Mouse (Mus musculus) hindbrain, embryonic 16.5 days (tissue): ENCODE results near the gene Marcksl1. TPM values are rescaled to one million over a fixed set of nuclear protein-coding genes. Genes with fewer than 3 reads are reported as not detected.
"Not testable (repeated sequence)": the region's sequence is repeated elsewhere in the genome, so short reads cannot be mapped to it uniquely, and the experiment has no call there.

Source experiments
- ATAC-seq: fragments of 200-750 bp; cut with Nextera tagmentation; 2 replicates; pipeline ENCODE4 v1.8.0; 2017; ENCODE audit warnings: moderate TSS enrichment, moderate library complexity
- H3K27ac ChIP-seq: fragments of 300-500 bp; sonication (generic); 2 replicates; pipeline ENCODE4 v1.5.1; 2014; ENCODE audit warnings: low read depth, mild to moderate bottlenecking, control low read depth, low read length, moderate library complexity
- H3K27me3 ChIP-seq: fragments of 300-500 bp; sonication (generic); replicated peaks from 2 replicates; pipeline ENCODE4 v1.6.1; 2014; ENCODE audit warnings: low read length; ENCODE audit not compliant: control insufficient read depth, insufficient read depth
- H3K36me3 ChIP-seq: fragments of 300-500 bp; sonication (generic); 2 replicates; pipeline ENCODE4 v1.6.1; 2014; ENCODE audit warnings: mild to moderate bottlenecking, low read length, moderate library complexity, mixed read lengths; ENCODE audit not compliant: control insufficient read depth, insufficient read depth
- H3K4me1 ChIP-seq: fragments of 300-500 bp; sonication (generic); 2 replicates; pipeline ENCODE4 v1.6.1; 2014; ENCODE audit warnings: low read depth, low read length; ENCODE audit not compliant: control insufficient read depth, insufficient read depth
- H3K4me2 ChIP-seq: fragments of 300-500 bp; sonication (generic); 2 replicates; pipeline ENCODE4 v1.6.1; 2014; ENCODE audit warnings: mild to moderate bottlenecking, low read length, control low read depth, moderate library complexity
- H3K4me3 ChIP-seq: fragments of 300-500 bp; sonication (generic); 2 replicates; pipeline ENCODE4 v1.5.1; 2014; ENCODE audit warnings: mild to moderate bottlenecking, low read length, control low read depth, moderate library complexity
- H3K9ac ChIP-seq: fragments of 300-500 bp; sonication (generic); 2 replicates; pipeline ENCODE4 v1.6.1; 2014; ENCODE audit warnings: low read depth, mild to moderate bottlenecking, control low read depth, low read length, moderate library complexity
- H3K9me3 ChIP-seq: fragments of 300-500 bp; sonication (generic); 2 replicates; pipeline ENCODE4 v1.6.1; 2014; ENCODE audit warnings: mild to moderate bottlenecking, low read length, moderate library complexity; ENCODE audit not compliant: control insufficient read depth
- WGBS: fragments of 180-500 bp; shearing (Covaris S2); extraction: QIAGEN DNeasy Blood & Tissue Kit; methylation state at CpG from one replicate; pipeline ENCODE4 v1.1.7; 2014; 5-methylcytosine and 5-hydroxymethylcytosine counted together
- polyA plus RNA-seq: library from polyadenylated mRNA; unstranded; fragments of >200 nt; fragmentation: Nextera tagmentation; extraction: Ambion mirVana; gene quantifications from 2 replicates; pipeline ENCODE4 v1.2.1, GENCODE M21; 2015

The Marcksl1 gene
- polyA plus RNA-seq, 1 experiment from 2014 or later, result 1,575 TPM

GRCm38 (mm10) chr4:129525338-129525737, 12.0 kb downstream of the Marcksl1 start:
- no peak overlapping the region for H3K4me2 ChIP-seq
- H3K36me3 ChIP-seq, result peaks cover 34% of the 10 kb centered on the region
- H3K27ac ChIP-seq, result no peak overlapping the region
- H3K27me3 ChIP-seq, result no peaks in the 10 kb centered on the region
- no peak for ATAC-seq
- no peak overlapping the region for H3K4me3 ChIP-seq
- no peak overlapping the region for H3K9ac ChIP-seq
- no peaks in the 10 kb centered on the region for H3K9me3 ChIP-seq
- 97% methylated on average over 5 of the region's 5 CpGs for WGBS
- H3K4me1 ChIP-seq, result no peaks in the 10 kb centered on the region

GRCm38 (mm10) chr4:129525889-129526288, 12.5 kb downstream of the Marcksl1 start:
- no peak for ATAC-seq
- Histone ChIP-seq H3K27ac (no peak overlapping the region), H3K27me3 (no peaks in the 10 kb centered on the region), H3K4me1 (no peaks in the 10 kb centered on the region), H3K36me3 (peaks cover 30% of the 10 kb centered on the region), H3K4me2 (no peak overlapping the region), H3K4me3 (no peak overlapping the region), H3K9ac (no peak overlapping the region), H3K9me3 (no peaks in the 10 kb centered on the region)
- WGBS, result 80% methylated on average over 3 of the region's 3 CpGs

DNA sequence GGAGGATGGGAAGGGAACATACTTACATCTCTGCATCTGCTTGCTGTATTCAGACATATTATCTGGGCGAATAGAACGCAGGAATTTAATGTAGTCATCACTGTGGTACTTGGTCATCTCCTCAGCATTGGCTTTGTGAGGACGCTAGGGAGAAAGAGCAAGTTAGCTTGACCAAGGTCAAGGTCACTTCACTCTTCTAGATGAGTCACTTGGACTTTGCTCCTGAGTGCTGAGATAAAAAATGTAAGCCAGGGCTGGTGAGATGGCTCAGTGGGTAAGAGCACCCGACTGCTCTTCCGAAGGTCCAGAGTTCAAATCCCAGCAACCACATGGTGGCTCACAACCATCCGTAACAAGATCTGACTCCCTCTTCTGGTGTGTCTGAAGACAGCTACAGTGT, 15.5 kb downstream of the Marcksl1 start:
- not testable (repeated sequence) for H3K27ac ChIP-seq, H3K4me1 ChIP-seq, H3K27me3 ChIP-seq, ATAC-seq, H3K4me3 ChIP-seq, H3K4me2 ChIP-seq, H3K9me3 ChIP-seq, H3K9ac ChIP-seq
- 96% methylated on average over 5 of the region's 6 CpGs for WGBS
- H3K36me3 ChIP-seq, result peaks cover 18% of the 10 kb centered on the region

DNA sequence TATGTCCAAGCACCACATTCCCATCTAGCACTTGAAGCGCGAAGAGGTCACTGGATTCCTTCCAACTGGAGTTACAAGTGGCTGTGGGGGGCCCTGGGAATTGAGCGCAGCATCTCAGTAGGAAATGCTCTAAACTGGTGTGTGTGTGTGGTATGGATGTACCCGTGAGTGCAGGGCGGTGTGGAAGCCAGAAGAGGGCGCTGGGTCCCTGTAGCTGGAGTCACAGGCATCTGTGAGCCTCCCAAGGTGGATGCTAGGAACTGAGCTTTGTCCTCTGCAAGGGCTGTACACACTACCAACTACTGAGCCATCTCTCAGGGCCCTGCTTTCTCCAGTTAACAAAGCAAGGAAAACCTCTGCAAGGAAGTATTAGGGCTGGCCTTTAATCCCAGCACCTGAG, 26.6 kb downstream of the Marcksl1 start:
- Histone ChIP-seq H3K4me2 (no peak overlapping the region), H3K4me3 (no peak overlapping the region), H3K4me1 (peaks cover 8% of the 10 kb centered on the region), H3K9ac (no peak overlapping the region), H3K36me3 (no peaks in the 10 kb centered on the region), H3K27ac (no peak overlapping the region), H3K9me3 (no peaks in the 10 kb centered on the region), H3K27me3 (no peaks in the 10 kb centered on the region)
- 84% methylated on average over 6 of the region's 6 CpGs for WGBS
- no peak for ATAC-seq

- whole genome bisulfite sequencing, result under 1% methylated on average over 30 of the region's 30 CpGs
- ATAC-seq, result peak; percentile 57
- Histone ChIP-seq H3K36me3 (no peaks in the 10 kb centered on the region), H3K27me3 (no peaks in the 10 kb centered on the region), H3K27ac (peak overlapping the region; percentile 63), H3K4me2 (peak overlapping the region; percentile 65), H3K4me3 (peak overlapping the region; percentile 57), H3K9ac (peak overlapping the region; percentile 74), H3K9me3 (no peaks in the 10 kb centered on the region), H3K4me1 (peaks cover 8% of the 10 kb centered on the region)
Measured at GRCm38 (mm10) chr4:129541868-129542591, 28.6 kb downstream of the Marcksl1 start.

GRCm38 (mm10) chr4:129542592-129543141, 29.3 kb downstream of the Marcksl1 start, which contains the start of gene Hdac1:
Hdac1 (minus strand) TSS chr4:129542713.
- Histone ChIP-seq H3K9me3 (no peaks in the 10 kb centered on the region), H3K27me3 (no peaks in the 10 kb centered on the region), H3K27ac (peak within 1 kb of the TSS; percentile 63), H3K4me3 (peak within 1 kb of the TSS; percentile 57), H3K36me3 (no peaks in the 10 kb centered on the region), H3K9ac (peak within 1 kb of the TSS; percentile 74), H3K4me1 (peaks cover 8% of the 10 kb centered on the region), H3K4me2 (peak within 1 kb of the TSS; percentile 65)
- 1% methylated on average over 46 of the region's 46 CpGs for WGBS
- peak; percentile 99 for ATAC-seq

- Histone ChIP-seq H3K36me3 (no peaks in the 10 kb centered on the region), H3K4me1 (peaks cover 8% of the 10 kb centered on the region), H3K9me3 (no peaks in the 10 kb centered on the region), H3K9ac (no peak overlapping the region), H3K4me3 (no peak overlapping the region), H3K27me3 (no peaks in the 10 kb centered on the region), H3K27ac (no peak overlapping the region), H3K4me2 (no peak overlapping the region)
- no peak for ATAC-seq
- WGBS, result 74% methylated on average over 4 of the region's 4 CpGs
Measured at GRCm38 (mm10) chr4:129544106-129544505, 30.7 kb downstream of the Marcksl1 start.

DNA sequence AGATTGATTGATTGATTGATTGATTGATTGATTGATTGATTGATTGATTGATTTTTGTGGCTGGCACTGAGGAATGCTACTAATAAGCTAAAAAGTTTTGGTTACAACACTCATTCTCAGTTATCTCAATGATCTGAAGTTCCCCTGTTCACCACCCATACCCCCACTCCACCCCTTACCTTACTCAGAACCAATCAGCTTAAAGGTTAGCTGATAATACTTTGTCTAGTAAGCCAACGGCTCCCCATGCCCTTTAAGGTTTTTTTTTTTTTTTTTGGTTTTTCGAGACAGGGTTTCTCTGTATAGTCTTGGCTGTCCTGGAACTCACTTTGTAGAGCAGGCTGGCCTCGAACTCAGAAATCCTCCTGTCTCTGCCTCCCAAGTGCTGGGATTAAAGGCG, 34.2 kb downstream of the Marcksl1 start:
- not testable (repeated sequence) for H3K27ac ChIP-seq, H3K4me1 ChIP-seq, H3K9ac ChIP-seq, H3K27me3 ChIP-seq, H3K36me3 ChIP-seq, H3K4me2 ChIP-seq, H3K4me3 ChIP-seq, ATAC-seq, H3K9me3 ChIP-seq
- WGBS, result 90% methylated on average over 4 of the region's 4 CpGs

GRCm38 (mm10) chr4:129549306-129549705, 35.9 kb downstream of the Marcksl1 start:
- H3K4me2 ChIP-seq, result no peak overlapping the region
- H3K27me3 ChIP-seq, result no peaks in the 10 kb centered on the region
- no peak overlapping the region for H3K4me3 ChIP-seq
- H3K36me3 ChIP-seq, result no peaks in the 10 kb centered on the region
- H3K4me1 ChIP-seq, result no peaks in the 10 kb centered on the region
- no peak overlapping the region for H3K9ac ChIP-seq
- WGBS, result 96% methylated on average over 2 of the region's 2 CpGs
- no peaks in the 10 kb centered on the region for H3K9me3 ChIP-seq
- H3K27ac ChIP-seq, result no peak overlapping the region
- ATAC-seq, result no peak
